Mouse (Mus musculus): Measurements from ENCODE around the gene Bag5. TPM values are rescaled to one million over a fixed set of nuclear protein-coding genes. Genes with fewer than 3 reads are reported as not detected.
A peak's percentile ranks its signal among the peaks of the same experiment; 100 is the strongest.
"Not testable (repeated sequence)": the region's sequence is repeated elsewhere in the genome, so short reads cannot be mapped to it uniquely, and the experiment has no call there.

Bag5 gene
- polyA plus RNA-seq, 1 experiment from 2014 or later = 24.0 TPM

GRCm38 (mm10) chr12:111724638-111725337, 11.7 kb upstream of the Bag5 start:
- peaks cover 5% of the 10 kb centered on the region; the same call in 1 of the 2 replicates for H3K79me2 ChIP-seq (ENCODE audit: inconsistent target)
- peaks cover 15% of the 10 kb centered on the region; the same call in 1 of the 2 replicates for H3K36me3 ChIP-seq (ENCODE audit: inconsistent target)
- no peak overlapping the region for H3K27ac ChIP-seq
- WGBS (ENCODE audit: missing documents) = 93% methylated on average over 6 of the region's 6 CpGs
- H3K4me3 ChIP-seq (ENCODE audit: inconsistent target) = no peak overlapping the region

GRCm38 (mm10) chr12:111722654-111723053, 9.6 kb upstream of the Bag5 start:
- peaks cover 26% of the 10 kb centered on the region; the same call in 1 of the 2 replicates for H3K79me2 ChIP-seq (ENCODE audit: inconsistent target)
- peaks cover 15% of the 10 kb centered on the region; the same call in 1 of the 2 replicates for H3K36me3 ChIP-seq (ENCODE audit: inconsistent target)
- no peak overlapping the region for H3K27ac ChIP-seq
- H3K4me3 ChIP-seq (ENCODE audit: inconsistent target) = no peak overlapping the region
- 85% methylated on average over 9 of the region's 9 CpGs for WGBS (ENCODE audit: missing documents)

DNA sequence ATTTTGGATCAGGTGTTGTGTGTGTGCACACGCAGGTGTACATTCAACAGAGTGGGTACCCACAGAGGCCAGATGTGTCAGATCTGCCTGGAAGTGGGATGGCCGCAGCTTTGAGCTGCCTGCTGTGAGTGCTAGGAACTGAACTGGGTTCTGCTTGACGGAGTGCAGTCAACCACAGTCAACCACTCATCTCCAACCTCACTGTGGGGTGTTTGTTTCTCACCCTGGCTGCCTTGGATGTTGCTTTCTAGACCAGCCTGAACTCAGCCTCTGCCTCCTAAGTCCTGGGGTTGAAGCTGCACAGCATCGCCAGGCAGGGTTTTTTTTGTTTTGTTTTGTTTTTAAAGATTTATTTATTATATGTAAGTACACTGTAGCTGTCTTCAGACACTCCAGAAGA, 7.2 kb upstream of the Bag5 start:
- Histone ChIP-seq H3K79me2 (ENCODE audit: inconsistent target) (peaks cover 50% of the 10 kb centered on the region; the same call in 1 of the 2 replicates), H3K36me3 (ENCODE audit: inconsistent target) (peaks cover 15% of the 10 kb centered on the region; the same call in 1 of the 2 replicates), H3K27ac (no peak overlapping the region), H3K4me3 (ENCODE audit: inconsistent target) (no peak overlapping the region)
- 100% methylated on average over 4 of the region's 4 CpGs for WGBS (ENCODE audit: missing documents)

DNA sequence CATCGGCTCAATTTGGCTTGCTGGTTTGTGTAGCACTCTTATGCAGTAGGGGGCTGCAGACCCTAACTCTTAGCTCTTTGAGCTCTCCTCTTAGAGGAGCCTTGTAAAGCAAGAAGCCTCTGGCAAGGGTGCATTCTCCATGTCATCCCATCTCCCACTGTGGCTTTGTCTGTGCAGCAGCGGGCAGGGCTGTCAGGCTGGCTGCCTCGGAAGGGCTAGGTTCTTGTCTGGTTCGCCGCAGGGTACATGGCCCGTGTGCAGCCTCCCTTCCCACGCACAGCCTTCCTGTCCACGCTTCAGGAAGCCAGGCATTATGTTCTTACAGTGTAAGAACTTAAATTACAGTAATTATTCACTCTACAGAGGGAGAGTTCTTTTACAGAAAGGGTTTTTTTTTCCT, 5.6 kb upstream of the Bag5 start:
- no peak overlapping the region for H3K27ac ChIP-seq
- peaks cover 2% of the 10 kb centered on the region; the same call in 1 of the 2 replicates for H3K36me3 ChIP-seq (ENCODE audit: inconsistent target)
- H3K4me3 ChIP-seq (ENCODE audit: inconsistent target) = no peak overlapping the region
- 74% methylated on average over 8 of the region's 8 CpGs for WGBS (ENCODE audit: missing documents)
- H3K79me2 ChIP-seq (ENCODE audit: inconsistent target) = peaks cover 65% of the 10 kb centered on the region; the same call in 1 of the 2 replicates

DNA sequence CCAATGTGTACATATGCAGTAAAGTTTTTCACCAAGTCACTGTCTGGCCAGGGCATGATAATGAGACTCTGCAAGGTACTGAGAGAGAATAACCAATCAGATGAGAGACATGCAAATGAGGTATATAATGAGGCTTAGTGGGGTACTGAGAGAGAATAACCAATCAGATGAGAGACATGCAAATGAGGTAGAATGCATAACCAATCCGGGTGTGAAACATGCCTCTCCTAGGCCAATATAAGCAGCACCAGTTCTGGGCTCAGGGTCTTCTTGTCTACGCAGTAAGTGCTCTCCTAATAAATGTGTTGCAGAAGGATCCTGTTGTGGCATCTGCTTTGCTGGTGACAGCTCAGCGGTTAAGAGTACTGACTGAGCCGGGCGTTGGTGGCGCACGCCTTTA, 3.4 kb upstream of the Bag5 start:
- Histone ChIP-seq H3K27ac (no peak overlapping the region), H3K36me3 (ENCODE audit: inconsistent target) (no peaks in the 10 kb centered on the region), H3K4me3 (ENCODE audit: inconsistent target) (no peak overlapping the region), H3K79me2 (ENCODE audit: inconsistent target) (peaks cover 78% of the 10 kb centered on the region; the same call in 1 of the 2 replicates)
- 96% methylated on average over 7 of the region's 7 CpGs for WGBS (ENCODE audit: missing documents)

GRCm38 (mm10) chr12:111713880-111714279, 823 bp upstream of the Bag5 start:
- H3K36me3 ChIP-seq (ENCODE audit: inconsistent target) = peaks cover 23% of the 10 kb centered on the region
- peak overlapping the region; percentile 69 for H3K4me3 ChIP-seq (ENCODE audit: inconsistent target)

DNA sequence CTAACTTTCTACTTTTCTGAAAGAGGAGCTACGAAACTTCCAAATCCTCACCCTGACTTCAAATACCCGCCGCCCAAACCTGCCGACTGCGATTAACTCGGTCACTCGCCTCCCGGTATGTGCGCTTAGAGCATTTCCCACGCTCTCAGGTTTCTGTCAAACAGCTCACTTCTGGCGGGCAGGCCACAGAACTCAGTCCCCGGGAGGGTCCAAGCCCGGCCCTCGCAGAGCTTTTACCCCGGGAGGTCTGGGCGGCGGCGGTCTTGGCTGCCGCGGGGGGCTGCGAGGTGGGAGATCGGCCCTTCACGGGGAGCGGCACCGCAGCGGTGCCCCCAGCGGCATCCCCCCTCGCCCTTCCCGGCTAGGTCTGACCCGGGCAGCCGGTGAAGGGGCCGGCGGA, 581 bp downstream of the Bag5 start:
- Histone ChIP-seq H3K36me3 (ENCODE audit: inconsistent target) (peaks cover 26% of the 10 kb centered on the region), H3K79me2 (ENCODE audit: inconsistent target) (peaks cover 64% of the 10 kb centered on the region; the same call in 1 of the 2 replicates), H3K27ac (no peak overlapping the region), H3K4me3 (ENCODE audit: inconsistent target) (peak overlapping the region; percentile 65)
- WGBS (ENCODE audit: missing documents) = 1% methylated on average over 26 of the region's 33 CpGs

More at GRCm38 (mm10) chr12:111713880-111714279, 823 bp upstream of the Bag5 start:
- 71% methylated on average over 6 of the region's 6 CpGs for WGBS (ENCODE audit: missing documents)
- not testable (repeated sequence) for H3K27ac ChIP-seq
- H3K79me2 ChIP-seq (ENCODE audit: inconsistent target) = peaks cover 77% of the 10 kb centered on the region; the same call in 1 of the 2 replicates

DNA sequence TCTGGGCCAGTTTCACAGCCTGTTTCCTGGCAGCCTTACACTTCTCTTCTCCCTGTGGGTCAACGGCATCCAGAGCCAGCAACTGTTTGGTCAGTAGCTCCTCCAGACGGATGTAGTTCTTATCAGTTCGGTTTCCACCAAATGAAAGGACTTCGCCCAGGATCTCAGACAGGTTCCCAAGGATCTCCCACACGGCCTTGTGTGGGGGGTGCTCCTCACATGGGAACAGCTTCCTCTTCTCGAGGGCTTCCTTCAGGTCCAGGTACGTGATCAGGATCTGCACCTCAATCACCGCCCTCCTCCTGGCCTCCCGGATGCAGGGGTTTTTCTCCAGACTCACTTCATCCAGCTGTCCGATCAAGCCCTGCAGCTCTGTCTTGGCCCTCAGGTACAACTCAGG, 3.0 kb downstream of the Bag5 start:
- no peak overlapping the region for H3K4me3 ChIP-seq (ENCODE audit: inconsistent target)
- H3K27ac ChIP-seq = no peak overlapping the region
- WGBS (ENCODE audit: missing documents) = 96% methylated on average over 10 of the region's 10 CpGs
- peaks cover 26% of the 10 kb centered on the region for H3K36me3 ChIP-seq (ENCODE audit: inconsistent target)
- peaks cover 40% of the 10 kb centered on the region; the same call in 1 of the 2 replicates for H3K79me2 ChIP-seq (ENCODE audit: inconsistent target)

DNA sequence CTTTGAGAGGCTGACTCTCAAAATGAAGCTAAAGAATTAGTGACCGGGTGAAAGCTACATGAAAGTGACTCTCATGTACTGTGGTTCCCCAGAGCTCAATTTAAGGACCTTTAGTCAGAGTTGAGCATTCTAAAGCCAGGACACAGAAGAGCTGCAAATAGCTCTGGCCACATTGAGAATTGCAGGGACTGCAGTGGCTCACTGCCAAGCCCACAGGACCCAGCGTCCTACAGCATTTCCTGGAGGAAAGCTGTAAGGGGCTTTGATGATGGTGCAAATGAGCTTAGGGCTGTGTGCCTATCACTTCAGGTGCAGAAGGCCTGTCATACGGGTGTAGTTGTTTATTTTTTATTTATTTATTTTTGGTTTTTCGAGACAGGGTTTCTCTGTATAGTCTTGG, 4.9 kb downstream of the Bag5 start:
- Histone ChIP-seq H3K4me3 (ENCODE audit: inconsistent target) (no peak overlapping the region), H3K79me2 (ENCODE audit: inconsistent target) (peaks cover 23% of the 10 kb centered on the region; the same call in 1 of the 2 replicates), H3K36me3 (ENCODE audit: inconsistent target) (peaks cover 26% of the 10 kb centered on the region), H3K27ac (no peak overlapping the region)
- WGBS (ENCODE audit: missing documents) = 52% methylated on average over 4 of the region's 4 CpGs

DNA sequence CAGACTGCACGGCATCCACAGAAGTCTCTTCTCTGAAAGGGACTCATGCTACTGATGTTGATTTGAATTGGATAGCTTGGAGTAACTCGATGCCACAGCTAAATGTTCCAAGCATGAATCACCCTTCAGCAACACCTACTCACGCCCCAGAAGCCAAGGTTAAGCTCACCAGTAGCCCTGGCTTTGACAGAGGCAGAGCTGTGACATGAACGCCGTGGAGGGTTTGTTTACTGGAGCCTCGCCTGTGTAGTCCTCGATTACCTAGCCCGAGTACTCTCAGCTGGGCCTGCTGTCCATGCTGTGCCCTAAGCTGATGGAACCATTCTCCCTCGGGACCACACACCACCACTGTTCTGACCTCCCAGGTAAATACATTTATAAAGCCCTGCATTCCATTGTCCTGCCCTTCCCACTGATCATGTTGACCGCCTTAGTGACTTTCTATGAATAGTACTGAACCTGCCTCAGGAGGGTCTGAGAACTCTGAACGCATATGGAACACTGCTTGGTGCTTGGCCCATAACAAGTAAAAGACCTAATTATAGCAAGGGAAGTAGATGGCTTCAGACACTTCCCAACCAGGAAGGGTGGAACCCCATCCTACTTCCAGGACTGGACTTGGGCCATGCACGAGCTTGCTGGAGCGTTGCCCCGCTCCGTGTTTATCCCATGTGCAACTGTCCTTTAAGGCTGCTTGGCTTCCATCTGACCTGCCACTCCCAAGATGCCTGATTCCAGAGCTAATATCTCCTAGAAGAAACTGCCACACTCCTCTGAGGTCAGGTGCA, 7.7 kb downstream of the Bag5 start:
- WGBS (ENCODE audit: missing documents) = 85% methylated on average over 15 of the region's 15 CpGs
- Histone ChIP-seq H3K4me3 (ENCODE audit: inconsistent target) (no peak overlapping the region), H3K36me3 (ENCODE audit: inconsistent target) (peaks cover 18% of the 10 kb centered on the region), H3K79me2 (ENCODE audit: inconsistent target) (peaks cover 2% of the 10 kb centered on the region; the same call in 1 of the 2 replicates), H3K27ac (no peak overlapping the region)

- WGBS (ENCODE audit: missing documents) = 91% methylated on average over 9 of the region's 9 CpGs
- H3K79me2 ChIP-seq (ENCODE audit: inconsistent target) = no peaks in the 10 kb centered on the region
- H3K36me3 ChIP-seq (ENCODE audit: inconsistent target) = peaks cover 10% of the 10 kb centered on the region; the same call in 1 of the 2 replicates
- no peak overlapping the region for H3K4me3 ChIP-seq (ENCODE audit: inconsistent target)
- H3K27ac ChIP-seq = no peak overlapping the region
Observed at GRCm38 (mm10) chr12:111704609-111705008, 8.4 kb downstream of the Bag5 start.

GRCm38 (mm10) chr12:111703301-111703700, 9.8 kb downstream of the Bag5 start:
- Histone ChIP-seq H3K27ac (no peak overlapping the region), H3K36me3 (ENCODE audit: inconsistent target) (no peaks in the 10 kb centered on the region), H3K4me3 (ENCODE audit: inconsistent target) (no peak overlapping the region), H3K79me2 (ENCODE audit: inconsistent target) (no peaks in the 10 kb centered on the region)
- WGBS (ENCODE audit: missing documents) = 67% methylated on average over 3 of the region's 3 CpGs

- H3K36me3 ChIP-seq (ENCODE audit: inconsistent target) = no peaks in the 10 kb centered on the region
- no peaks in the 10 kb centered on the region for H3K79me2 ChIP-seq (ENCODE audit: inconsistent target)
- no peak overlapping the region for H3K27ac ChIP-seq
- WGBS (ENCODE audit: missing documents) = 84% methylated on average over 9 of the region's 9 CpGs
- H3K4me3 ChIP-seq (ENCODE audit: inconsistent target) = no peak overlapping the region
Observed at GRCm38 (mm10) chr12:111700920-111701458, 12.1 kb downstream of the Bag5 start.

GRCm38 (mm10) chr12:111699542-111699941, 13.5 kb downstream of the Bag5 start:
- Histone ChIP-seq H3K27ac (no peak overlapping the region), H3K4me3 (ENCODE audit: inconsistent target) (no peak overlapping the region), H3K79me2 (ENCODE audit: inconsistent target) (no peaks in the 10 kb centered on the region), H3K36me3 (ENCODE audit: inconsistent target) (no peaks in the 10 kb centered on the region)
- 94% methylated on average over 4 of the region's 4 CpGs for WGBS (ENCODE audit: missing documents)
